Mouse (Mus musculus): ENCODE measurements around the gene Hipk2. TPM values are rescaled to one million over a fixed set of nuclear protein-coding genes. Genes with fewer than 3 reads are reported as not detected.

Gene Hipk2
- polyA plus RNA-seq, 1 experiment from 2014 or later, result 25.6 TPM

DNA sequence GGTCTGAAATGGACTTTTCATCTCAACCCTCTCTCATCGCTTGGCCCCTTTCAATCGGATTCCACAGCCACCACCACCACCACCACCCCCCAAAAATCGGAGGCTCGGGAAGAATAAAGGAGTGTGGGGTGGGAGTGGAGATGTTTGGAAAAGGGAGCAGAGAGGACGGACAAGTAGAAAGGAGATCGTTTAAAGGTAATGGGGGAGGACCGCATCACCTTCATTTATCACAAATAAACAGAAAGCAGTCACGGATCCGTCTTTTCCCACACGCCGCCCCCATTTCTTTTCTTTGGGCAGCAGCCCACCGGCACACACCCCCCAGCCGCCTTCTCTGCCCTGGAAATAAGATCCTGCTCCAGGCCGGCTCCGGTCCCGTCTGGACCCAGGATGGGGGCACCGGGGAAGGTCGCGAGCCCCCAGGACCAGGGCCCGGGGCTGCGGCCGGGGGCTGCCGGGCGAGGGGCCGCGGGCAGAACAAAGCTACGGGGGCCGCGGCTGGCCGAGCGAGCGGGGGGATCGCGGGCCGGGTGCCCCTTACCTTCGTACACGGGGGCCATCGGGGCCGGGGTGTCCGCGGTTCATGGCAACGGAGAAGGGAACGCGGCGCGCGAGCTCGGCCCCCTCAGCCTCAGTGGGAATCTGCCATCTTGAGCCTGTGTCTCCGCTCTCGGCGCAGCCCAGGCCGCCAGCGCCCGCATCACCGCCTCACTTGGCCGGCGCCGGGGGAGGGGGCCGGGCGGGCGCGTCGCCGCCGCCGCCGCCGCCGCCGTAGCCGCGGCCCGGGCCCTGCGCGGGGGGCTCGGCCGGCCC is 501 bp downstream of the Hipk2 start, which contains the start of gene Tbxas1:
Tbxas1 (plus strand) TSS at position 147 of the 813 bp plus-strand sequence.
- no peaks in the 10 kb centered on the region for H3K27me3 ChIP-seq (replicated peaks)
- peak within 1 kb of the TSS; percentile 68 for H3K4me2 ChIP-seq
- peak within 1 kb of the TSS; percentile 99 for H3K9ac ChIP-seq
- H3K4me1 ChIP-seq, result peaks cover 22% of the 10 kb centered on the region
- 0 out of 2 replicates have a peak, but pooled peaks cover under 1% of the 10 kb centered on the region for H3K36me3 ChIP-seq
- H3K27ac ChIP-seq, result peak within 1 kb of the TSS; percentile 97
- H3K4me3 ChIP-seq (replicated peaks), result peak within 1 kb of the TSS; percentile 99
- no peaks in the 10 kb centered on the region for H3K9me3 ChIP-seq
- peak; percentile 42; the same call in 1 of the 2 replicates for ATAC-seq (ENCODE audit: insufficient read depth, low FRiP score, low read depth)
- WGBS, result under 1% methylated on average over 58 of the region's 77 CpGs

DNA sequence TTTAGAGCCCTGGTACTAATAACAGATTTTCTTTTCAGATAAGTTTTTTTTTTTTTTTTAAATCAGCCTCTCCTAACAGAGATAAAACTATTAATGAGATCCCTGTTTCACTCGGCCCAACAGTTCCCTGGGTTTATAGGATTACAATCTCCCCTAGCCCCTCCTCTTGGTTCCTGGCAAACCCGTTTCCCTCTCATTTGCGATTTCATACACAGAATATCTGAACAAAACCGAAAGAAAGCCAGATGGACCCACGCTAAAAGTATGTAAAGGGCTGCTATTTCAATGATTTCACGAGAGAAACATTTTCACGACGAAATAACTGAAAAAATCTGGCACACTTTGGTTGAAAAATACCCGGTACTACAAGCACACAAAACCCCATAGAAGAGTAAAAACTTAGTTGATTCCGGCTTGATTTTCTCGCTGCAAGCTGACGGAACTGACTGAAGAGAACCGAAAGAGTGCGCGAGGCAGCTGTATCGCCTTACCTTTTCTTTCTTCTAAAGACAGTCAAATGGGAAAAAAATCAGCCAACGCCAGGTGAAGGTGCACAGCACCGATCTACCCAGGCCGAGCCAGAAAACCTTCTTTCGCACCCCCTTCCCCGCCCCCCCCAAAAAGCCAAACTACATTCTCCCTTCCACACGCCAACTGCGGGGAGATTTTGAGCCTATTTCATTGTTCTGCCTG is 1.3 kb downstream of the Hipk2 start:
- peak overlapping the region; percentile 99; the same call in 1 of the 2 replicates for H3K9ac ChIP-seq
- H3K36me3 ChIP-seq, result 0 out of 2 replicates have a peak, but pooled peaks cover 4% of the 10 kb centered on the region
- H3K9me3 ChIP-seq, result no peaks in the 10 kb centered on the region
- no peaks in the 10 kb centered on the region for H3K27me3 ChIP-seq (replicated peaks)
- peak overlapping the region; percentile 53 for H3K4me2 ChIP-seq
- peak overlapping the region; percentile 99 for H3K4me3 ChIP-seq (replicated peaks)
- H3K27ac ChIP-seq, result peak overlapping the region; percentile 97
- WGBS, result under 1% methylated on average over 23 of the region's 23 CpGs
- peaks cover 28% of the 10 kb centered on the region for H3K4me1 ChIP-seq
- no peak for ATAC-seq (ENCODE audit: insufficient read depth, low FRiP score, low read depth)

DNA sequence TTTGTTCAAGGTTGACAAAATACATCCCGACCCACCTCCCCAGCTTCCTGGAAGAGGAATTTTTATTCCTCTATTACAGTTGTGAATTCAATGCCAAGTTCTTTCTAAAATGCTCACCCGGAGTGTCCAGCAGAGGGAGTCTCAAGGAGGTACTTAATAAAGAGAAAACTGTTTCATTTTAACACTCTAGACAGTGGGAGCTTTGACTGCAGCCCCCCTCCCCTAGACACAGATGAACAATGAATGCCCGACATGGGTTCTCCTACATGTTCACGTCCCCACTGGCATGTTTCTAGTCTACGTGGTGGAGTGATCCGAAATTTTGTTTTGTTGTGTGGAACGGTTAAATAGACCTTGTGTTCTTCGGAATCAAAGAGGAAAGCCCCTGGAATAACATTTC is 1.9 kb downstream of the Hipk2 start:
- ATAC-seq (ENCODE audit: insufficient read depth, low FRiP score, low read depth), result no peak
- Histone ChIP-seq H3K27ac (peak overlapping the region; percentile 97; the same call in 1 of the 2 replicates), H3K9ac (no peak overlapping the region; the same call in 1 of the 2 replicates), H3K9me3 (no peaks in the 10 kb centered on the region), H3K27me3 (replicated peaks) (no peaks in the 10 kb centered on the region), H3K4me3 (replicated peaks) (peak overlapping the region; percentile 99), H3K4me1 (peaks cover 28% of the 10 kb centered on the region), H3K36me3 (0 out of 2 replicates have a peak, but pooled peaks cover 4% of the 10 kb centered on the region), H3K4me2 (peak overlapping the region; percentile 53)
- WGBS, result 8% methylated on average over 8 of the region's 8 CpGs

DNA sequence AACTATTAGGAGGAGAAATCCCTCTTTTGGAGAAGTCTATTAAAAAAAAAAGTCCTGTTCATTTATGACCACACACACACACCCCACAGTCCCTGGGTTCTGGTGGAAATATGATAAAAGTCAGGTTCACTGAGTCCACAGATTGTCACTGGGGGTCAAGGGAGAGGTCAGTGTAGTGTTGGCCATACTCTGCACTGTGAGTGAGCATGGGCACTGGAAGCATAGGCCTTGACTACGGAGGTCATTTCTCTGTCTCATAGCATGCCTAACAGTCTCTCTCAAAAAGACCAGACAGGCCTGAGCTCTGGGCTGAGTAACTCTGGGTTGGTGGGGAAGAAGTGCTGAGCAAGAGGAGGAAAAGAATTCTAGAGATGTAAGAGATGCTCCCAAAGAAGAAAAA is 2.6 kb downstream of the Hipk2 start:
- H3K9me3 ChIP-seq, result no peaks in the 10 kb centered on the region
- ATAC-seq (ENCODE audit: insufficient read depth, low FRiP score, low read depth), result no peak
- WGBS, result 61% methylated on average over 1 of the region's 1 CpGs
- H3K27me3 ChIP-seq (replicated peaks), result no peaks in the 10 kb centered on the region
- H3K9ac ChIP-seq, result no peak overlapping the region
- peak overlapping the region; percentile 13; the same call in 1 of the 2 replicates for H3K27ac ChIP-seq
- peak overlapping the region; percentile 53 for H3K4me2 ChIP-seq
- H3K4me1 ChIP-seq, result peaks cover 28% of the 10 kb centered on the region
- peak overlapping the region; percentile 99 for H3K4me3 ChIP-seq (replicated peaks)
- 0 out of 2 replicates have a peak, but pooled peaks cover 4% of the 10 kb centered on the region for H3K36me3 ChIP-seq

DNA sequence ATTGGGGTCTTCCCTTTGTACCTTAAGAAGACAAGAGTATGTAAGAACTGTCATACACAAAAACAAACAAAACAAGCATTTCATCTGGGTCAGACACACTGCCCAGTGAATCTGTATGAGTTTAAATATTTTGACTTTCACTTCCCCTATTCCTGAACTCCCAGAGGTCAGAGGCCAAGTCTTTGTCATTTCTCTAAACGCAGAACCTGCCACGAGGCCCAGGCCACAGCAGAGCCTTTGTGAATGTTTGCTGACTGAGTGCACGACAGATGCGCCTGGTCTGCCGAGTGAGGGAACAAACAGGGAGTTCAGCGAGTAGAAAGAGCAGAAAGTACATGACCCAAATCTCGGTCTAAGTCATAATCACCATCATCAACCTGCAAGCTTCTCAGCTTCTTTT is 4.9 kb downstream of the Hipk2 start:
- 0 out of 2 replicates have a peak, but pooled peaks cover 4% of the 10 kb centered on the region for H3K36me3 ChIP-seq
- 29% methylated on average over 7 of the region's 7 CpGs for WGBS
- H3K4me2 ChIP-seq, result no peak overlapping the region
- H3K27ac ChIP-seq, result no peak overlapping the region
- H3K27me3 ChIP-seq (replicated peaks), result no peaks in the 10 kb centered on the region
- ATAC-seq (ENCODE audit: insufficient read depth, low FRiP score, low read depth), result no peak
- no peak overlapping the region for H3K9ac ChIP-seq
- peaks cover 24% of the 10 kb centered on the region for H3K4me1 ChIP-seq
- no peak overlapping the region for H3K4me3 ChIP-seq (replicated peaks)
- no peaks in the 10 kb centered on the region for H3K9me3 ChIP-seq

DNA sequence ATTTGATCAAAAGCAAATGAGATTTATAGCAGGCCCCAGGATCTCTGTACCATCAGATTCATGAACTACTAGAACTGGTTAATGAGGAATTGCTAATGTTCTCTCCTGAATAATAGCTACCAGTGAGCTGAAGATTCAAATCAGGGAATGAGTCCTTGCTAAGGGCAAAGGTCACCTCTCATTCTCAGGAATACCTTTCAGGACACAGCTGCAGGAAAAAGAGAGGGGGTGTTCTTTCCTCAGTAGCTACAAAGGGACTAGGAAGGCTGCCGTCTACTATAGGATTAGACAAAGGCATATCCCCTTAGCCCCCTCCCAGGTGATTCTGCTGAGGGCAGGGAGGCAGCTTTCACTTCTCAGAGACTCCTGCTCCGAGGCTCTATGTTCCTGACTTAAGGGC is 5.9 kb downstream of the Hipk2 start:
- 59% methylated on average over 2 of the region's 2 CpGs for WGBS
- 0 out of 2 replicates have a peak, but pooled peaks cover 4% of the 10 kb centered on the region for H3K36me3 ChIP-seq
- H3K4me2 ChIP-seq, result no peak overlapping the region
- no peaks in the 10 kb centered on the region for H3K9me3 ChIP-seq
- no peak for ATAC-seq (ENCODE audit: insufficient read depth, low FRiP score, low read depth)
- no peak overlapping the region for H3K9ac ChIP-seq
- H3K27me3 ChIP-seq (replicated peaks), result no peaks in the 10 kb centered on the region
- no peak overlapping the region for H3K4me3 ChIP-seq (replicated peaks)
- H3K4me1 ChIP-seq, result peaks cover 29% of the 10 kb centered on the region
- H3K27ac ChIP-seq, result no peak overlapping the region

DNA sequence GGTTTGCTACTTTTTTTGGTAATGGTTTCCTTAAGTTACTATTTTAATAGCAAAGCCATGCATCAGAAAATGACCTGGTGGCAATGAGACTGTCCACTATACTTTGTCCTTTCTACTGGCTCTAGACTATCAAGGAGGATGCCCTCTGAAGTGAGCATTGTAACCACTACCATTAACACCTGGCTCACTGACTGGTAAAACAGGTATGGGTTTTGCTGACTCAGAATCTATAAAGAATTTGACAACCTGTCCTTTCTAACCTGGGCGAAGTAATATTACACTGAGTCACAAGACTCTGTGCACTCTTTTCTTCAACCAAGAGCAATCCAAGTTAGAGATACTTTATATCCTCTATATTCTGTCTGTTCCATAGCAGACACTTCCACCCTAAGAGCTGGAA is 7.0 kb downstream of the Hipk2 start:
- Histone ChIP-seq H3K4me2 (no peak overlapping the region), H3K4me1 (peaks cover 30% of the 10 kb centered on the region), H3K27ac (no peak overlapping the region), H3K36me3 (0 out of 2 replicates have a peak, but pooled peaks cover 4% of the 10 kb centered on the region), H3K4me3 (replicated peaks) (no peak overlapping the region), H3K9ac (no peak overlapping the region), H3K9me3 (no peaks in the 10 kb centered on the region), H3K27me3 (replicated peaks) (no peaks in the 10 kb centered on the region)
- WGBS, result 82% methylated on average over 1 of the region's 1 CpGs
- ATAC-seq (ENCODE audit: insufficient read depth, low FRiP score, low read depth), result no peak

DNA sequence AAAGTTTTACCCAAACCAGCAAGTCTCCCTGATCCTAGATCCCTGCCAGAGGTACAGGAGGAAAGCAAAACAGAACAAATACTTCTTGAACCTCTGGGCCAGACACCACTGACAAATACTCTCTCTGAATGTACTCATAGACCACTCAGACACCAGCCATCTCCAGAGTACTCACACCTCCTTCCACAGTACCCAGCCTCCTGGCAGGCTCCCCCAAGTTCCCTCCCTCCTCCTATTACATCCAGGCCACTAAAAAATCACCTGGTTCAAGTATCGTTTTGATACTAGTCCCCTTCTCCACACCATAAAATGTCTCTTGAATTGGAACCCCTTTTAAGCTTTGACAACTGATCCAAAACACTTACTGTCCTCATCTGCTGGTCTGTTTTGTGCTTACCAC is 8.7 kb downstream of the Hipk2 start:
- H3K27me3 ChIP-seq (replicated peaks), result no peaks in the 10 kb centered on the region
- no peaks in the 10 kb centered on the region for H3K9me3 ChIP-seq
- no peak overlapping the region for H3K4me2 ChIP-seq
- H3K27ac ChIP-seq, result no peak overlapping the region
- H3K4me3 ChIP-seq (replicated peaks), result no peak overlapping the region
- H3K9ac ChIP-seq, result no peak overlapping the region
- 0 out of 2 replicates have a peak, but pooled peaks cover 4% of the 10 kb centered on the region for H3K36me3 ChIP-seq
- WGBS, result 54% methylated on average over 1 of the region's 1 CpGs
- ATAC-seq (ENCODE audit: insufficient read depth, low FRiP score, low read depth), result no peak
- peaks cover 22% of the 10 kb centered on the region for H3K4me1 ChIP-seq

DNA sequence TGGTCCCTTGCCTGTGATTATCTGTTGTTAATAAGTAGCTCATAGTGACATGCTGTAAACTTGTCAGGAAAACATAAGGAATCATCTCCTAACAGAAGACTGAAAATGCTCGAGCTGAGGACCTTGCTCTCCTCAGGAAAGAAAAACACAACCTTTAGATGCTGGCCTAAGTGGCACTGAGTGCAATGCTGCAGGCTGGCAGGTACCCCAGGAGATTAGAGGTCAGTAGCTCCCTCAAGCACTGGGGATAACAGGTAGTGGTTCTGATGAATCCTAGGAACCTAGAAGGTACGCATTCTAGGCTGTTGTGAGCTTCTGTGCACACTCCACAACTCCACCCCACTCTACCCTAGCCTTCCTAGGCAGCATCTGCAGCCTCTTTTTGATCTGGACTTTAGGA is 9.2 kb downstream of the Hipk2 start:
- Histone ChIP-seq H3K9ac (no peak overlapping the region), H3K27me3 (replicated peaks) (no peaks in the 10 kb centered on the region), H3K4me3 (replicated peaks) (no peak overlapping the region), H3K4me2 (no peak overlapping the region), H3K4me1 (peaks cover 19% of the 10 kb centered on the region), H3K9me3 (no peaks in the 10 kb centered on the region), H3K27ac (no peak overlapping the region), H3K36me3 (0 out of 2 replicates have a peak, but pooled peaks cover 4% of the 10 kb centered on the region)
- 67% methylated on average over 2 of the region's 2 CpGs for WGBS
- ATAC-seq (ENCODE audit: insufficient read depth, low FRiP score, low read depth), result no peak

DNA sequence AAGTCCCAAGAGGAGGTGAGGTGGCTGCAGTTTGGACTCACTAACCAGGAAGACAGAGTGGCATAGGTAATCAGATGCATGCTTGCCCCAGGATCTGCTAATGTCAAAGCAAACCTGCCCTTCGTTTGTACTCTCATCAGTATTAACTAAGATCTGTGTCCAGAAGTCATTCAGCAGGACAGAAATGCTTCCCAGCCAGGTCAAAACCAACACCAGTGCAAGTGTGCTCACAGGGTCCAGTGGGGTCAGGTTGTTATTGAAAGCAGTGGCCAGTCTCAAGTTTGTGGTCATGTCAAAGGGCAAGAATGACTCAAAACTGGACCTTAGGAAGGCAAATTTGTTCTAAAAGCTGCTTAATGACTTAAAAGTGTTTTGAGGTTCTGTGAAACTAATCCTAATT is 9.6 kb downstream of the Hipk2 start:
- no peak overlapping the region for H3K9ac ChIP-seq
- 79% methylated on average over 1 of the region's 1 CpGs for WGBS
- no peaks in the 10 kb centered on the region for H3K27me3 ChIP-seq (replicated peaks)
- no peaks in the 10 kb centered on the region for H3K9me3 ChIP-seq
- H3K4me3 ChIP-seq (replicated peaks), result no peak overlapping the region
- 0 out of 2 replicates have a peak, but pooled peaks cover 4% of the 10 kb centered on the region for H3K36me3 ChIP-seq
- no peak overlapping the region for H3K4me2 ChIP-seq
- H3K27ac ChIP-seq, result no peak overlapping the region
- peaks cover 15% of the 10 kb centered on the region for H3K4me1 ChIP-seq
- ATAC-seq (ENCODE audit: insufficient read depth, low FRiP score, low read depth), result no peak

DNA sequence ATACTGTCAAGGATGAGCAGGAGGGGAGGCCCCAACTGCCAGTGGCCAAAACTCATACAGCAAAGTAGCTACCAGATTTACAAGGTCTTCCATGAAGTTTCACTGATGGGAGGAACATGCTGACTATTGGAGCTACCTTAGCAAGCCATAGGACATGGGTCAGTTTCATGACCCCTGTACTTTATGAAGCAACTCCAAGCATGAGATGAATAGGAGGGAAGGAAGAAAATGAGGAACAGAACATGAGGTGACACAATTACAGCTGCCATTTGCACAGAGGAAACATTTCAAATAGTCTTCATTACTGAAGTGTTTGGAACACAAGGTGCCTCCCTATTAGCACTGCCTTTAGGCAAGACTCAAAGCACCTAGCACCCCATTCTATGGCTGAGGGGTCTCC is 10.2 kb downstream of the Hipk2 start:
- H3K4me3 ChIP-seq (replicated peaks), result no peak overlapping the region
- H3K4me1 ChIP-seq, result peaks cover 15% of the 10 kb centered on the region
- no peaks in the 10 kb centered on the region for H3K9me3 ChIP-seq
- no peaks in the 10 kb centered on the region for H3K27me3 ChIP-seq (replicated peaks)
- H3K9ac ChIP-seq, result no peak overlapping the region
- H3K27ac ChIP-seq, result no peak overlapping the region
- H3K4me2 ChIP-seq, result no peak overlapping the region
- ATAC-seq (ENCODE audit: insufficient read depth, low FRiP score, low read depth), result no peak
- H3K36me3 ChIP-seq, result 0 out of 2 replicates have a peak, but pooled peaks cover 4% of the 10 kb centered on the region

DNA sequence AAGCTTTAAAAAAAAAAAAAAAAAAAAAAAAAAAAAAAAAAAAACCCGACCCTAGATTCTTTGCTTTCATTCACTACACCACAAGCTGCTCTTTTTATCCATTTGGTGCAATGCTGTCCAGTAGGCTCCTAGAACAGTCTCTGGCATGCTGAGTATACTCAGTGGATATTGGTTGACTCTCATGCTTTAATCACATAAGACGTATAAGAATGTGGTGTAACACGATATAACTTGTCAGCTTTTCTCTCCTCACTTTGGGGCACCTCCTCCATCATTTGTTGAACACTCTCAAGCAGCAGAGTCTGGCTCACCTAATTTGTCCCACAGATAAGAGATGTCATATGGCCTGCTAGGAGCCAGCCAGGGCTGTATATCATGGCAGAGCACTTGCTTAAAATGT is 12.4 kb downstream of the Hipk2 start:
- Histone ChIP-seq H3K27me3 (replicated peaks) (no peaks in the 10 kb centered on the region), H3K4me2 (no peak overlapping the region), H3K27ac (no peak overlapping the region), H3K36me3 (no peaks in the 10 kb centered on the region), H3K9me3 (no peaks in the 10 kb centered on the region), H3K4me1 (peaks cover 9% of the 10 kb centered on the region), H3K4me3 (replicated peaks) (no peak overlapping the region), H3K9ac (no peak overlapping the region)
- WGBS, result 32% methylated on average over 3 of the region's 3 CpGs
- ATAC-seq (ENCODE audit: insufficient read depth, low FRiP score, low read depth), result no peak

All from stomach, embryonic 15.5 days (tissue).